Mouse (Mus musculus): Measurements from ENCODE around the gene Zbtb49. TPM values are rescaled to one million over a fixed set of nuclear protein-coding genes. Genes with fewer than 3 reads are reported as not detected.

The Zbtb49 gene
- polyA plus RNA-seq, 1 experiment from 2014 or later = 17.8 TPM

GRCm38 (mm10) chr5:38173766-38174165 lies 46.5 kb downstream of the Zbtb49 start:
- Histone ChIP-seq H3K27ac (no peak overlapping the region), H3K36me3 (replicated peaks; ENCODE audit: control insufficient read depth, insufficient read depth) (no peaks in the 10 kb centered on the region), H3K4me1 (replicated peaks; ENCODE audit: control insufficient read depth, insufficient read depth, low read length) (no peaks in the 10 kb centered on the region), H3K4me2 (replicated peaks) (no peak overlapping the region), H3K9me3 (ENCODE audit: control insufficient read depth, low read length) (no peaks in the 10 kb centered on the region), H3K27me3 (ENCODE audit: control insufficient read depth, insufficient read depth, low read length) (no peaks in the 10 kb centered on the region), H3K4me3 (replicated peaks; ENCODE audit: low read length) (no peak overlapping the region), H3K9ac (no peak overlapping the region)
- ATAC-seq (ENCODE audit: low FRiP score) = no peak
- no peak for DNase-seq (ENCODE audit: low spot score)
- WGBS = 60% methylated on average over 5 of the region's 5 CpGs

GRCm38 (mm10) chr5:38168497-38168896 lies 51.8 kb downstream of the Zbtb49 start:
- 0 out of 2 replicates have a peak, but pooled peaks have one; percentile 32 for ATAC-seq (ENCODE audit: low FRiP score)
- no peaks in the 10 kb centered on the region for H3K4me1 ChIP-seq (replicated peaks; ENCODE audit: control insufficient read depth, insufficient read depth, low read length)
- no peak overlapping the region for H3K9ac ChIP-seq
- H3K27me3 ChIP-seq (ENCODE audit: control insufficient read depth, insufficient read depth, low read length) = no peaks in the 10 kb centered on the region
- no peak overlapping the region for H3K27ac ChIP-seq
- H3K4me2 ChIP-seq (replicated peaks) = no peak overlapping the region
- DNase-seq (ENCODE audit: low spot score) = no peak
- 74% methylated on average over 11 of the region's 11 CpGs for WGBS
- H3K9me3 ChIP-seq (ENCODE audit: control insufficient read depth, low read length) = no peaks in the 10 kb centered on the region
- H3K36me3 ChIP-seq (replicated peaks; ENCODE audit: control insufficient read depth, insufficient read depth) = no peaks in the 10 kb centered on the region
- H3K4me3 ChIP-seq (replicated peaks; ENCODE audit: low read length) = no peak overlapping the region

- Histone ChIP-seq H3K9ac (peak within 1 kb of the TSS; percentile 100), H3K4me2 (replicated peaks) (peak within 1 kb of the TSS; percentile 94), H3K4me3 (replicated peaks; ENCODE audit: low read length) (peak within 1 kb of the TSS; percentile 94), H3K27ac (peak within 1 kb of the TSS; percentile 99), H3K9me3 (ENCODE audit: control insufficient read depth, low read length) (no peaks in the 10 kb centered on the region), H3K4me1 (replicated peaks; ENCODE audit: control insufficient read depth, insufficient read depth, low read length) (peaks cover 35% of the 10 kb centered on the region), H3K27me3 (ENCODE audit: control insufficient read depth, insufficient read depth, low read length) (no peaks in the 10 kb centered on the region), H3K36me3 (replicated peaks; ENCODE audit: control insufficient read depth, insufficient read depth) (peaks cover 30% of the 10 kb centered on the region)
- 7% methylated on average over 35 of the region's 35 CpGs for WGBS
- DNase-seq (ENCODE audit: low spot score) (peak; percentile 45), ATAC-seq (ENCODE audit: low FRiP score) (peak; percentile 55)
Measured at GRCm38 (mm10) chr5:38159634-38160413, 60.4 kb downstream of the Zbtb49 start, which contains the start of gene Nsg1. Gene Nsg1, minus strand, starts transcription at chr5:38159907.

GRCm38 (mm10) chr5:38158947-38159633 lies 61.2 kb downstream of the Zbtb49 start:
- peaks cover 38% of the 10 kb centered on the region for H3K36me3 ChIP-seq (replicated peaks; ENCODE audit: control insufficient read depth, insufficient read depth)
- peak overlapping the region; percentile 99 for H3K27ac ChIP-seq
- H3K9me3 ChIP-seq (ENCODE audit: control insufficient read depth, low read length) = no peaks in the 10 kb centered on the region
- peak overlapping the region; percentile 100 for H3K9ac ChIP-seq
- DNase-seq (ENCODE audit: low spot score) (peak; percentile 91), ATAC-seq (ENCODE audit: low FRiP score) (peak; percentile 82)
- peaks cover 43% of the 10 kb centered on the region for H3K4me1 ChIP-seq (replicated peaks; ENCODE audit: control insufficient read depth, insufficient read depth, low read length)
- peak overlapping the region; percentile 94 for H3K4me3 ChIP-seq (replicated peaks; ENCODE audit: low read length)
- WGBS = under 1% methylated on average over 75 of the region's 79 CpGs
- peak overlapping the region; percentile 94 for H3K4me2 ChIP-seq (replicated peaks)
- H3K27me3 ChIP-seq (ENCODE audit: control insufficient read depth, insufficient read depth, low read length) = no peaks in the 10 kb centered on the region

- Histone ChIP-seq H3K36me3 (replicated peaks; ENCODE audit: control insufficient read depth, insufficient read depth) (peaks cover 43% of the 10 kb centered on the region), H3K9ac (peak overlapping the region; percentile 100), H3K4me2 (replicated peaks) (peak overlapping the region; percentile 94), H3K4me3 (replicated peaks; ENCODE audit: low read length) (peak overlapping the region; percentile 94), H3K27ac (peak overlapping the region; percentile 99), H3K27me3 (ENCODE audit: control insufficient read depth, insufficient read depth, low read length) (no peaks in the 10 kb centered on the region), H3K4me1 (replicated peaks; ENCODE audit: control insufficient read depth, insufficient read depth, low read length) (peaks cover 48% of the 10 kb centered on the region), H3K9me3 (ENCODE audit: control insufficient read depth, low read length) (no peaks in the 10 kb centered on the region)
- peak; percentile 66 for DNase-seq (ENCODE audit: low spot score)
- peak; percentile 51 for ATAC-seq (ENCODE audit: low FRiP score)
- WGBS = under 1% methylated on average over 17 of the region's 17 CpGs
Measured at GRCm38 (mm10) chr5:38158501-38158946, 61.7 kb downstream of the Zbtb49 start.

DNA sequence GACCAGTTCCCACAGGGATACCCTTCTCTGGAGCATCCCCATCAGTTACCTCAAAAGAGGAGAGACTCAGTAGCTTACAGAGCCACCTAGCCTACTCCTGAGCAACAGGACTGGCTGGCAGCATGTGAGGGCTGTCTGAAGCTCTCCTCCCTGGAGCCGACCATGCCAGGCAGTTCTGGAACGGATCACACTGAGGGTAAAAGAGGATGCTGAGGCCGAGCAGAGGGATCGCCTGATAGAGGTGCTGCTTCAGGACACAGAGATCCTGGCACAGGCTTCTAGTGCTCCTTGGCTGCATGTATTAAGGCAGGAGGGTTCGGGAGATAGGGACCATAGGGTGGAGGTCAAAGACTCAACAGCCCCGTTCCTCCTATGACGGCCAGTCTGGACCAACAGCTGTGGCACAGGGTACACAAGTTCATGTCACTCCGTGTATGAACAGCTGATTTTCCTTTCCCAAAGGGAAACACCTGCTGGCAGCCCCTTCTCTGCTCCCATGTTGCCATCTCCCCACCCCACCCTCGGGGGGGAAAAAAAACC lies 62.7 kb downstream of the Zbtb49 start:
- Histone ChIP-seq H3K9me3 (ENCODE audit: control insufficient read depth, low read length) (no peaks in the 10 kb centered on the region), H3K4me1 (replicated peaks; ENCODE audit: control insufficient read depth, insufficient read depth, low read length) (peaks cover 58% of the 10 kb centered on the region), H3K27me3 (ENCODE audit: control insufficient read depth, insufficient read depth, low read length) (no peaks in the 10 kb centered on the region), H3K36me3 (replicated peaks; ENCODE audit: control insufficient read depth, insufficient read depth) (peaks cover 53% of the 10 kb centered on the region), H3K9ac (peak overlapping the region; percentile 100), H3K4me3 (replicated peaks; ENCODE audit: low read length) (peak overlapping the region; percentile 94), H3K4me2 (replicated peaks) (peak overlapping the region; percentile 94), H3K27ac (peak overlapping the region; percentile 99)
- 39% methylated on average over 9 of the region's 9 CpGs for WGBS
- ATAC-seq (ENCODE audit: low FRiP score) (no peak), DNase-seq (ENCODE audit: low spot score) (no peak)

DNA sequence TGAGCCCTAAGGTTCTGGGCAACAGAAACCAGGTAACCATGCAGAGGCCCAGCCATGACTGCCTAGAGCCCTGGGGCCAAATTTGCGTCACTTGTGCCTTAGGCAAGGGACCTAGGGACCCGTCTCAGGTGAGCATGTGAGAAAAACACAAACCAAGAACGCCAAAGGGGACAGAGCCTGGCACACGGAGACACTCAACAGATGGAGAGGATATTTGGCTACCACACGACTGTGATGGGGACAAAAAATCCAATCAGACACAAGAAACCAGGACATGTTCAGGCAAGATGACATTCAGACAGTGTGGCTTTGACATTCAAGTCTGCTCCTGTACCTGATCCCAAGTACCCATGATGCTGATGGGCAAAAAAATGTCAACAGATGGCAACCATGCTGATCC lies 66.6 kb downstream of the Zbtb49 start:
- Histone ChIP-seq H3K36me3 (replicated peaks; ENCODE audit: control insufficient read depth, insufficient read depth) (peaks cover 92% of the 10 kb centered on the region), H3K27ac (no peak overlapping the region), H3K9ac (0 out of 2 replicates have a peak overlapping the region, but pooled peaks have one; percentile 7), H3K4me2 (replicated peaks) (peak overlapping the region; percentile 27), H3K4me1 (replicated peaks; ENCODE audit: control insufficient read depth, insufficient read depth, low read length) (peaks cover 69% of the 10 kb centered on the region), H3K4me3 (replicated peaks; ENCODE audit: low read length) (no peak overlapping the region), H3K27me3 (ENCODE audit: control insufficient read depth, insufficient read depth, low read length) (no peaks in the 10 kb centered on the region), H3K9me3 (ENCODE audit: control insufficient read depth, low read length) (no peaks in the 10 kb centered on the region)
- no peak for DNase-seq (ENCODE audit: low spot score)
- ATAC-seq (ENCODE audit: low FRiP score) = no peak
- WGBS = 88% methylated on average over 5 of the region's 5 CpGs

DNA sequence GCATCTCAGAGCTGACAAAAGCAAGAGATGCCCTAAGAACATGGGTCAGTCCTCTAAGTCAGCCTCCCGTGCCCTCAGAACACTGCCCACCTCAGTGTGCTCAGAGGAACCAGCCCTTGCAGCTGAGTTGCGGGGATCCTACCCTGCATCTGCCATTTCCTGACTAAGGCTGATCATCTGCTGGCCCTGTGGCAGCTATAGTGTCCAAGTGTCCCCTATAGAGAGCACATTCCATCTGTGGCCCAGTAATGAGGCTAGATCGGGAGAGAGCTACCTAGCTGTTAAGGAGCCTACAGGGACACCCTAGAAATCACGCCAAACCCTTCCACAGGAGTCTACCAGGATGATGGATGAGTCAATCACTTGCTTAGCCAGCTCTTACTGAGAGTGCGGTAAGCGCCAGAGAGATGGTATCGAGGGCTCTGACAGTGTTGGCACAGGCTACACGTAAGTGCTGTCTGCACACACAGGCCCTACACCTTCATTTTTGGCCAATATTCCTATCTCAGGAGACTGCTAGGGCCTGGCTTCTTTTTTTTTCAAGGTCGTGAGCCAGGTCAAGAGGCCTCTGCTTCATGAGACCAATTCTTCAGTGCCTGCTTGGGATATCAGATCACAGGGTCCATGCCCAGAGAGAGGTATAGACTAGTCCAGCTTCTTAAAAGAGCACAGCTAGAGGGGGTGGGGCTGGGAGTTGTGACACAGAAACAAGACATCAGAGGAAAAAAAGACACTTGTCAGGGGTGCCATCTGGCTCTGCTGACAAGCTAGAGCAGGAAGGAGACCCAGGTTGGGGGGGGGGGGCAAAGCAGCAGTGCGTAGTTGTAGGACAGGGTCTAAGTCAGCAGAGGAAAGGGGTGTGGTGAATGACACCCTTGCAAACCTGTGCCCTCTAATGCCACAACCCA lies 67.8 kb downstream of the Zbtb49 start:
- WGBS = 59% methylated on average over 10 of the region's 10 CpGs
- Histone ChIP-seq H3K9me3 (ENCODE audit: control insufficient read depth, low read length) (no peaks in the 10 kb centered on the region), H3K4me3 (replicated peaks; ENCODE audit: low read length) (no peak overlapping the region), H3K4me2 (replicated peaks) (peak overlapping the region; percentile 27), H3K36me3 (replicated peaks; ENCODE audit: control insufficient read depth, insufficient read depth) (peaks cover 100% of the 10 kb centered on the region), H3K4me1 (replicated peaks; ENCODE audit: control insufficient read depth, insufficient read depth, low read length) (peaks cover 66% of the 10 kb centered on the region), H3K27me3 (ENCODE audit: control insufficient read depth, insufficient read depth, low read length) (no peaks in the 10 kb centered on the region), H3K9ac (0 out of 2 replicates have a peak overlapping the region, but pooled peaks have one; percentile 12), H3K27ac (no peak overlapping the region)
- no peak for DNase-seq (ENCODE audit: low spot score)
- no peak for ATAC-seq (ENCODE audit: low FRiP score)

All from hindbrain, embryonic 14.5 days (tissue).